Mouse (Mus musculus) forebrain, embryonic 14.5 days (tissue): ENCODE measurements around the gene Pde4b. TPM values are rescaled to one million over a fixed set of nuclear protein-coding genes. Genes with fewer than 3 reads are reported as not detected.

ENCODE experiments used
- polyA plus RNA-seq: library from polyadenylated mRNA; unstranded; fragments of >200 nt; fragmentation: Nextera tagmentation; extraction: Ambion mirVana; gene quantifications from 2 replicates; pipeline ENCODE4 v1.2.1, GENCODE M21; 2014

The Pde4b gene
- polyA plus RNA-seq, 1 experiment from 2014 or later, result 30.8 TPM

Other genes starting within 250 kb of the Pde4b start
- not detected in 2 replicates for gene B020004J07Rik, start 243.5 kb upstream of the Pde4b start, polyA plus RNA-seq
- not detected in 2 replicates for gene C130073F10Rik, start 193.8 kb upstream of the Pde4b start, polyA plus RNA-seq
- not detected in 2 replicates for gene Gm12800, start 178.4 kb upstream of the Pde4b start, polyA plus RNA-seq
- gene Gm12794, start 147.1 kb upstream of the Pde4b start, polyA plus RNA-seq, result not detected in 2 replicates
- gene Gm12790, start 106.5 kb upstream of the Pde4b start, polyA plus RNA-seq, result not detected in 2 replicates
- gene Gm12789, start 100.9 kb upstream of the Pde4b start, polyA plus RNA-seq, result not detected in 2 replicates